Mouse (Mus musculus): ENCODE data around the gene Kiz. TPM values are rescaled to one million over a fixed set of nuclear protein-coding genes. Genes with fewer than 3 reads are reported as not detected.

Kiz gene
- total RNA-seq (2022), result 10 to 100 TPM; 39.3 to 55.2 (median 50.1) TPM

DNA sequence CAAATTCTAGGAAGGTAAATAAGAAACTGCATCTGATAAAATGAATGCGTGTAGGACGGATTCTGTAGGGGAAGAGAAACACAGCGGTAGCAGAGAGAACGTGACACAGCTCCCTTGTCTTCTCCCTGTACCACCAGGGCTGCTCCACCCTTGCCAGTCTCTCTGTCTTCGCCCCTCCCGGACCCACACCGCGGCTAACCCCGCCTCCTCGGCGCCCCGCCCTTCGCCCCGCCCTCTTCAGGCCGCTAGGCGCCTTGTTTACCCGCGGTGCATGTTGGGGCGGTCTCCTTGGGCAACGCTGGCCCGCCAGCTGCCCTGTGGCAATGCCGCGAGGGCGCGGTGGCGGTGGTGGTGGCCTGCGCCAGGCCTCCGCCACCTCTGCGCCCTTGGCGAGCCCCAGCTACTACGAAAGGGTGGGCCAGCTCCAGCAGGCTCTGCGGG, at the start of gene Kiz:
TSS of gene Kiz (plus strand) at position 266 of the 441 bp plus-strand sequence.
- peak; percentile 92 for DNase-seq

- no peak for DNase-seq
Measured at GRCm38 (mm10) chr2:146809706-146810256, 45.9 kb upstream of the Kiz start.

DNA sequence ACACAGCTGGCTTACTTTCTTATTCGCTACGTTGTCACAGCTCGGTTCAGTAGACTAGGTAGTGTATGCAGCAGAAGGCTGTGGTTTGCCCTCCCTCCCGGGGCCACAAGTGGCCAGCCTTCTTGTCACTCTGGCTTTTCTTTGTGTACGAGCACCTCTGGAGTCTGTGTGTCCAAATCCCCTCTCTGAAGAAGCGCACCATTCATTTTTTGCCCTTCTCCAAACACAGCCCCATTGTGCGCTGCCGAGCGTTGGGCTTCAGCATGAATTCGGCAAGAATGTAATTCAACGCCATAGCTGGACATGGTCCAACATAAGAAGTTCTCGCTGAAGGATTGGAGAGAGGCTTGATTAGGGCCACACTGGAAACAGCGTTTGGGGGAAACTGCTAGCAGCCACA, 45.0 kb upstream of the Kiz start:
- DNase-seq, result no peak

GRCm38 (mm10) chr2:146814978-146815377, 40.7 kb upstream of the Kiz start:
- DNase-seq, result no peak

DNA sequence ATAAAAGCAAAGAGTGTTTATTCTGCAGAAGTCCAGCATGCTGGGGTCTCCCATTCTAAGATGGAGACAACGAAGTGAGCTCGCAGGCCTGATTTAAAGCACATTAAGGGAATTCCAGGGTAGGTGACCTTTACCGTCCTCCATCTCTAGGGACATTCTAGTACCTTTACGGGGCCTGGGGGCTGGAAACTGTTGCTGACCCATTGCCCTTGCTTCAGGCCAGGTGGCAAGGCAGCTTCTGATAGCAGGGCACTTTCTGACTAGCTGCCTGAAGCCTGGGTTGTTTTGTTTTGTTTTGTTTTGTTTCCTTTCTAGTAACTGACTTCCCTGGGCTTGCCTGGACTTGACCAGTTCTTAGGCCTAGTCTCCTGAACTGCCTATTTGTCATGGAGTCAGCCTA, 36.6 kb upstream of the Kiz start:
- no peak for DNase-seq

- no peak for DNase-seq
Measured at GRCm38 (mm10) chr2:146823483-146823951, 32.1 kb upstream of the Kiz start.

DNA sequence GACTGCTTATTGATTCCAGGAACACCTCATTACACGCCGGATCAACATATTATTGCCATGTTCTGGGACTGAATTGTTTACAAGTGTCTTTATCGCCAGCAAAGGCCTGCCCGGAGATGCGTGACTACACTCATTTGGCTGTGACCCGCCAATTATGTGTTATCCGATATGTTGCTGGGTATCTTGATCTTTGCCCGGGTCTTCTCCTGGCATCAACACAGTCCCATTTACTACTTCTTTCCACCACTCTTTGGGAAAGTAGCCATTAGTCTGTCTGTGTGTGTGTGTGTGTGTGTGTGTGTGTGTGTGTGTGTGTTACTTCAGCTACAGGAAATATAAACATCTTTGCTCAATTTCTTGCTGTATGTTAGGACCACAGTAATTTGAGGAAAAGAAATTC, 31.6 kb upstream of the Kiz start:
- no peak for DNase-seq

GRCm38 (mm10) chr2:146828006-146828405, 27.7 kb upstream of the Kiz start:
- DNase-seq, result no peak

DNA sequence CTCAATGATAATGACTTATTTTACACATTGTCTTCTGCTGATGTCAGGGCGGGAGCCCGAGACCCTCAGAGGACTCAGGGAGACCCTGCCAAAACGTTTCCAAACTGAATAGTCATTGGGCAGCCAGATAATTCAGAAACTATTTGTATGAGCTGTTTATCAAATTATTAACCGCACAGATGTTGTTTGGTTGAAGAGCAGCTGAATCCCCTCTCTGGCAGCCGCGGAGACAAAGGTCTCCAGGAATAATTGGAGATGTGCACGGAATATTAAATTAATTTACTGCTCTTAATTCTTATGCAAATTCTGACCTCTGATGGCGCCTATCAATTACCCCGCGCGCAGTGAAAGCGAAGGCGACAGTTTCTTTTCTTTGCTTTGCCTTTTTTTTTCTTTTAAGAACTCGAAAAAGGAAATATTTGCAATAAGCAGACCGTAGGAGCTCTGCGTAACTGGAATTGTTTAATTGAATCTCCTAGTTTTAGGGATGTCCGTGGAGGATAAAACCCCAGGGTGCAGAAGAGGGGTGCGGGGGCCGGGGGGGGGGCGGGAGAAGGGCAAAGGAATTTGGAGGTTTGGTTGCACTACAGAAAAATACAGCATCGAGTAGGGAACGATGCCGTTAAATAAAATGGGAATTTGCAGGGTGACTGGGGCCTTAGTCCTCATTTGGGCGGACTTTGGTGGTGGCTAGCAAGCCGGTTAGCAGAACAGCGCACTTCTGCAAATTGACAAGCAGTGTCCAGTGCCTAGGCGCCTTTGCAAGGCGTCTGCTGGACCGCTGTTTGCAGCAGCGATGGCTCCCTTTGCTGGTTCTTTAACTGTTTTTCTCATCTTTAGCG, 22.2 kb upstream of the Kiz start:
- no peak for DNase-seq

GRCm38 (mm10) chr2:146834064-146834313, 21.7 kb upstream of the Kiz start:
- DNase-seq, result no peak

GRCm38 (mm10) chr2:146834314-146835201, 21.1 kb upstream of the Kiz start:
- DNase-seq, result no peak

GRCm38 (mm10) chr2:146835241-146835990, 20.2 kb upstream of the Kiz start:
- no peak for DNase-seq

DNA sequence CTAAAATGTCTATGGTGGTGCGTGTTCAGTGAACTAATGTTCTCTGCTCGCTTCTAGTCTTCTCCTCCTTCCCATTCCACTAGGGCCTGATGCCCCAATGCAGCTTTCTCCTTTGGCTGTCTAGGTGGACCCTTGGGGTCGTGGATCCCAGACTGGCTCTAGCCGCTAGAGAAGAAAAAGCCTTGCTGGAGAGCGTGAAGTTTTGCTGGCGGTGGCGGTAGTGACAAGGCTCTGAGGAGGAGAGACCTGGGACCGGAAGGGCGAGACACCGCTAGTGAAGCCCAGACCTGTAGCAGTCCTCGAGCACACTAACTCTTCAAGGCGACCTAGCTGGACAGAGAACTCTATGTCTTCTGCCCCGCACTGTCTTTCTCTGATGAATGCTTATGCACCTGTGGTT, 19.4 kb upstream of the Kiz start:
- DNase-seq, result no peak

GRCm38 (mm10) chr2:146836871-146837550, 18.7 kb upstream of the Kiz start:
- DNase-seq, result no peak

DNA sequence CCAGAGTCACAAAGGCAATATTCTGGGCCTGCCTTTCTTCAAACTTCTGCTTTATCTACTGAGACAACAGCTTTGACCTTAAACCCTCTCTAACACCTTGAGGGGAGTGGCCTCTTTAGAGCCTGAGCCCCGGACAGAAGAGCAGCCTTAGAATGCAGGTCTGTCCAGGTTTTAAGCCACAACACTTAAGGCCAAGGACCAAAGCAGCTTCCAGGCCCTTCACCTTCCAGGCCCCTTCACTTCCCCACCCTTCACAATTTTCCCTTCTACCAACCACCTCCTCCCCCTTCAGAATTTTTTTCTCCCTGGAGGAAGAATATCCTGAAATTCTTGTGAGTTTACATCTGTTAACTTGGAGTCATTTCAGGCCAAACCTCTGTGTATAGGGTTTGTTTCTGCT, 18.0 kb upstream of the Kiz start:
- no peak for DNase-seq

DNA sequence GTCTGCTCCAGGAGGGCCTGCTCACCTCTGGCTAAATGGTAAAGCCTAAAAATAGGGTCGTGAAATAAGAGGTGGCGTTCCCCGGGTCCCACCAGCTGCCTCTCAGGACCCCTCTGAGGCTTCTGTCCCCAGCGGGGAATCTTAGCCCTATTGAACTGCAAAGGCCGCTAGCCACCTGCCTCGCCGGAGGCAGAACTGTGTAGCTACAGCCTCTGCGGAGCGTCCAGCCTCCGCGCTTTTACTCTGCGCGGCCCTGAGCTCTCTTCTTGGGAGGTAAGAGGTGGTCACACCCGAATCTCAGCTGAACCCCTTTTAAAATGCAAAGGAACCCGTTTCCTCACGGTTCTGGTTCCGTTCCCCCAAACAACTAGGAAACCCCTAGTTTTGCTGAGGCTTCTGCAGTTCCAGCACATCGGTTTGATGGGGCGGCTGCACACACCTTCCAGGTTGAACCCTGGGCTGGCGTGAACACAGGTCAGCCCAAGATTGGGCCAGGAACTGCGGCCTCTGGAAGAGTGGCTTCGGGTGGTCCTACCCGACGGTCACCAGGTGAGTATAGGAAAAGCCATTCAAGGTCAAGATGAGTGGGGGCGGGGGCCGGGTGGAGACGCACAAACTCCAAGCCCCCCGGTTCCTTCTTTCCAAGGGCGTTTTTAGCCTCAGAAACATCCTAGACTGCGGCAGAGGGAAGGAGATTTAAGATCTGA, 16.9 kb upstream of the Kiz start:
- DNase-seq, result no peak

- DNase-seq, result no peak
Measured at GRCm38 (mm10) chr2:146839303-146840030, 16.2 kb upstream of the Kiz start.

GRCm38 (mm10) chr2:146847863-146848262, 7.8 kb upstream of the Kiz start:
- no peak for DNase-seq

GRCm38 (mm10) chr2:146856120-146856519, 456 bp downstream of the Kiz start:
- peak; percentile 18 for DNase-seq

DNA sequence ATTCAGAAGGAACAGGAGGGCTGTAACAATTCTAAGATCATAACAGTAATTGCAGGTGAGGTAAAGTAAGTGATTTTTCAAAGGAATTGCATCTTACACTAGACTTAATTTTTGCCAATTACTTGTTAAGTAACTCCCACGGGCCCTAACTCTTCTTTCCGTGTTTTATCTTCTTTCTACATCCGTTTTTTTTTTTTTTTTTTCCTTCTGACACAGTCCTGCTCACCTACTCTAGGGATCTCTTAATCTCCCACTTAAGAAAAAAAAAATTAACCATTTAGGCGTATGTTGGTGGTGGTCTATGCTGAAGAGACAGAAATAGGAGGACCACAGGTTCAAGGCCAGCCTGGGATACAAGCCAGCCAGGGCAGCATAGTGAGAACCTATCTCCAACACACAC, 1.2 kb downstream of the Kiz start:
- DNase-seq, result no peak

DNA sequence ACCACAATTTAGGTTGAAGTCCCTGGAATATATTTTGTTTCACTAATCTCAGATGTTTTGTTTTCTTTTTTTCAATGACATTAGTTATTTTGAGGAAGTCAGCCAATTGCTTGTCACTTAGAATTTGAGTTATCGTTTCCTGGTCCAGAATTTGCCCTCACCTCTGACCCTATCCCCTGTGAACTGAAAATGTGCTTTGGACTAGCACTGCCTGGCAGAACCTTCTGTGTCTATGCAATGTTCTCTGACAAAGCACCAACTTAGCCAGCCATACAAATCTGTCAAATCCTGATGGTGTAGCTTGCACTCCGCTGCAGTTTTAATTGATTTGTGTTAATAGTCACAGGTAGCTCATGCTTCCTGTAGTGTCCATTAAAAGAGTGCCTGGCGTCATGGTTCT, 10.1 kb downstream of the Kiz start:
- peak; percentile 12 for DNase-seq

Data from adrenal gland, adult 8-10 months (tissue).